Mouse (Mus musculus) adrenal gland (tissue): ENCODE data around the gene Mroh2a.

Experiments used
- intact Hi-C: fragments of 180-260 bp; cut with DNase I; formaldehyde crosslinking; loops from one replicate; pipeline ENCODE4 v1.15.1; 2025

The Mroh2a gene

GRCm38 (mm10) chr1:88309020-88309419 is 82.2 kb downstream of the Mroh2a start:
- intact Hi-C loops = no loop called here

- intact Hi-C loops = no loop called here
These were observed 83.1 kb downstream of the Mroh2a start for GRCm38 (mm10) chr1:88309905-88310304.

- intact Hi-C loops = no loop called here
These were observed 83.6 kb downstream of the Mroh2a start for GRCm38 (mm10) chr1:88310349-88310748.
